Mouse (Mus musculus): ENCODE results near the gene Hnrnpul2. TPM values are rescaled to one million over a fixed set of nuclear protein-coding genes. Genes with fewer than 3 reads are reported as not detected.

The Hnrnpul2 gene
- total and polyA plus RNA-seq, 3 experiments: 39.4 to 174 (median 106) TPM

DNA sequence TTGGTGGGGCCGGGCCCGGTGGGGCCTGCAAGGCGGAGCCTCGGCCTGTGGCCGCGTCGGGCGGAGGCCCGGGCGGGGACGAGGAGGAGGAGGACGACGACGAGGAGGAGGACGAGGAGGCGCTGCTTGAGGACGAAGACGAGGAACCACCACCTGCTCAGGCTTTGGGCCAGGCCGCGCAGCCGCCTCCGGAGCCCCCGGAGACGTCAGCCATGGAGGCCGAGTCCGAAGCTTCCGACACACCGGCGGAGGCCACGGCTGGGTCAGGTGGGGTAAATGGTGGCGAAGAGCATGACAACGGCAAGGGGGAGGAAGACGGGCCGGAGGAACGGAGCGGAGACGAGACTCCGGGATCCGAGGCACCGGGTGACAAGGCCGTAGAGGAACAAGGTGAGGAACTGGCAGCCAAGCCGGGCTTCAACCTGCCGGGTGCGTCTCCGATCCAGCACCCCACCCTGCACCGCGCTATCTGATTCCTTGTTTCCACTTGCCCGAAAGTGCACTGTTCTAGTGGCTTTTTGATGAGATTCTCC, 680 bp downstream of the Hnrnpul2 start:
- Histone ChIP-seq H3K27ac (ENCODE audit: control insufficient read depth, low read depth, low read length) (peak overlapping the region; percentile 98), H3K79me2 (ENCODE audit: control insufficient read depth, insufficient read depth, low read length, poor library complexity) (peaks cover 56% of the 10 kb centered on the region), H3K9me3 (replicated peaks; ENCODE audit: insufficient read depth, low read length) (no peaks in the 10 kb centered on the region), H3K36me3 (ENCODE audit: control insufficient read depth in 1 of 2, insufficient read depth in 2 of 2, low read length in 2 of 2) (peaks cover 21 to 28% of the 10 kb centered on the region in 2 experiments), H3K9ac (ENCODE audit: control insufficient read depth, low read depth, low read length, poor library complexity, severe bottlenecking) (peak overlapping the region; percentile 93), H3K4me3 (ENCODE audit: control insufficient read depth in 1 of 2, insufficient read depth in 1 of 2, low read depth in 2 of 2, low read length in 2 of 2) (peak overlapping the region; percentile 96 to 98), H3K4me1 (ENCODE audit: control insufficient read depth in 1 of 2, insufficient read depth in 2 of 2, low read length in 2 of 2) (peaks cover 5 to 11% of the 10 kb centered on the region in 2 experiments; a peak in 3 of 4 replicates), H3K27me3 (ENCODE audit: control insufficient read depth in 1 of 2, insufficient read depth in 2 of 2, low read length in 2 of 2) (no peaks in the 10 kb centered on the region)
- TF ChIP-seq GATA1 (IDR thresholded peaks at IDR 0.05; ENCODE audit: low read depth, low read length) (no peak), RCOR1 (IDR thresholded peaks at IDR 0.05; ENCODE audit: low read depth, low read length) (no peak), MYB (IDR thresholded peaks at IDR 0.05; ENCODE audit: low read depth, low read length) (no peak), MEF2A (IDR thresholded peaks at IDR 0.05; ENCODE audit: extremely low read depth, insufficient replicate concordance, low read depth, low read length, poor library complexity, severe bottlenecking) (no peak), KAT2A (conservative IDR thresholded peaks at IDR 0.05; ENCODE audit: low read depth, low read length) (no peak), E2F4 (IDR thresholded peaks at IDR 0.05; ENCODE audit: borderline replicate concordance, low read depth, low read length) (no peak), CHD1 (IDR thresholded peaks at IDR 0.05; ENCODE audit: low read depth, low read length) (peak; percentile 16; the same call in 1 of the 2 replicates), POLR2AphosphoS5 (IDR thresholded peaks at IDR 0.05; ENCODE audit: borderline replicate concordance, low read depth, low read length) (no peak), POLR2A (IDR thresholded peaks at IDR 0.05; ENCODE audit: control insufficient read depth in 1 of 2, insufficient read depth in 1 of 2, low read depth in 1 of 2, low read length in 2 of 2, poor library complexity in 1 of 2) (peak in 1 of 2 experiments; percentile 34; a peak in 1 of 4 replicates), NRF1 (IDR thresholded peaks at IDR 0.05; ENCODE audit: insufficient read depth, low read depth, low read length, poor library complexity, severe bottlenecking) (no peak), UBTF (IDR thresholded peaks at IDR 0.05; ENCODE audit: borderline replicate concordance, insufficient read depth, low read depth, low read length) (peak; percentile 69; the same call in 1 of the 2 replicates), MAFK (IDR thresholded peaks at IDR 0.05; ENCODE audit: borderline replicate concordance, low read depth, low read length) (no peak), ZMIZ1 (IDR thresholded peaks at IDR 0.05; ENCODE audit: low read depth, low read length) (no peak)
- peak; percentile 66 for DNase-seq (ENCODE audit: low read depth, low spot score)

- Histone ChIP-seq H3K4me3 (ENCODE audit: control insufficient read depth in 1 of 2, insufficient read depth in 1 of 2, low read depth in 2 of 2, low read length in 2 of 2) (peak overlapping the region; percentile 96 to 98), H3K9me3 (replicated peaks; ENCODE audit: insufficient read depth, low read length) (no peaks in the 10 kb centered on the region), H3K4me1 (ENCODE audit: control insufficient read depth in 1 of 2, insufficient read depth in 2 of 2, low read length in 2 of 2) (peaks cover 5 to 11% of the 10 kb centered on the region in 2 experiments; a peak in 3 of 4 replicates), H3K9ac (ENCODE audit: control insufficient read depth, low read depth, low read length, poor library complexity, severe bottlenecking) (peak overlapping the region; percentile 93), H3K79me2 (ENCODE audit: control insufficient read depth, insufficient read depth, low read length, poor library complexity) (peaks cover 53% of the 10 kb centered on the region), H3K27me3 (ENCODE audit: control insufficient read depth in 1 of 2, insufficient read depth in 2 of 2, low read length in 2 of 2) (no peaks in the 10 kb centered on the region), H3K27ac (ENCODE audit: control insufficient read depth, low read depth, low read length) (peak overlapping the region; percentile 98), H3K36me3 (ENCODE audit: control insufficient read depth in 1 of 2, insufficient read depth in 2 of 2, low read length in 2 of 2) (peaks cover 26 to 30% of the 10 kb centered on the region in 2 experiments)
- peak; percentile 35 for DNase-seq (ENCODE audit: low read depth, low spot score)
- TF ChIP-seq POLR2AphosphoS2 (IDR thresholded peaks at IDR 0.05; ENCODE audit: low read length) (no peak), GABPA (IDR thresholded peaks at IDR 0.05; ENCODE audit: low read depth, low read length) (no peak), JUND (IDR thresholded peaks at IDR 0.05; ENCODE audit: low read depth, low read length) (no peak), MYB (IDR thresholded peaks at IDR 0.05; ENCODE audit: low read depth, low read length) (no peak)
These were observed 1.3 kb downstream of the Hnrnpul2 start for GRCm38 (mm10) chr19:8821146-8821545.
